Mouse (Mus musculus): Measurements from ENCODE around the gene Creb5. TPM values are rescaled to one million over a fixed set of nuclear protein-coding genes. Genes with fewer than 3 reads are reported as not detected.

Gene Creb5
- polyA plus RNA-seq, 1 experiment from 2014 or later = 45.8 TPM

DNA sequence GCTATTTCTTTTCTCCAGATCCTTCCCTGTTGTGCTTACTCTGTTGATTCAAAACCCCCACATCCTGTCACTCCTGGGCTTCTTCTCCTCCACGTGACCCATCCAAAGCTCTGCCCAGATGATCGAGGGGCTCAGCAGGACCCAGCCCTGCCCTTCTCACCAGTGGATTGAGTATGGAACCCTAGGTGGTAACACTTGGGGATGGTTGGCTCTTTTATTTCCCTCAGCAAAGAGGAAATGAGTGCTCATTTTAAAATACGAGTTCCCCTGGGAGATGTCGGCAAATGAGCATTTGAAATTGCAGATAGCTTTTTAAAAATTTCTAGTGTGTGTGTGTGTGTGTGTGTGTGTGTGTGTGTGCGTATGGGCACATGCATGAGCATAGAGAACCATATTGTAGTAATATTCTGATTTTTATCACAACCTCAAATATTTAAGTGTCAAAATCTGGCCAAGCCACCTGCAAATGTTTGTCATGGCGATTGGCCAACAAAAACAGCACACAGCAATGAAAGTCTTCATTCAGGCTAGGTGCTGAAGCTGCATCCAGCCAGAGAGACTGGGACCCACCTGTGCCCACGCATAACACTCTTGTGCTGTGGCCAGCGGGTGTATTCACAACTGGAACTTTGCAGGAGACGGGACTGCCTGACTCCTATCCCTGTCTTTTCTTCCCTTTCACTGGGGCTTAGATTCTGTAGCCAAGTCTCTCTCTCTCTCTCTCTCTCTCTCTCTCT is 162.5 kb downstream of the Creb5 start:
- ATAC-seq (ENCODE audit: insufficient number of reproducible peaks, low FRiP score, low TSS enrichment, low read depth) = peak; percentile 55; the same call in 1 of the 2 replicates
- peaks cover 47% of the 10 kb centered on the region for H3K4me1 ChIP-seq

DNA sequence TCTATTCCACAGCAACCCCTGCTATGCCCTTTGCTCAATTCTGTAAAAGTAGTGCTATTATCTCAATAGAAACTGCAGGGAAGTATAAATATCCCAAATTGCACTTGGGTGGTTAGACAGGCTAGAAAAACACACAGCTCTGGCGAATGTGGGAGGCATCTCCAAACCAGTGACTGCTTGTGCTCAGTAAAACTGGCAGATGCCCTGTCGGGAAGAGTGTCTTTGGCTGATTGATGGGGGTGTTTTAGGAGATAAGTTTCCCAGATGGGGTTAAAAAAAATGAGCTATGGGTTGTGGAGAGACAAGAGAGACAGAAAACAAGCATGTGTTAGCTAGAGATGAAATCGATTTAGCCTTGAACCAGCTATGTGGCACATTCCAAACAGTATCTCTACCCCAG is 163.4 kb downstream of the Creb5 start:
- no peak overlapping the region for H3K27ac ChIP-seq
- peaks cover 55% of the 10 kb centered on the region for H3K4me1 ChIP-seq
- 23% methylated on average over 3 of the region's 3 CpGs for WGBS

More for the DNA sequence above, 162.5 kb downstream of the Creb5 start:
- H3K9me3 ChIP-seq = no peaks in the 10 kb centered on the region
- H3K27ac ChIP-seq = peak overlapping the region; percentile 63
- peaks cover 3% of the 10 kb centered on the region; the same call in 1 of the 2 replicates for H3K36me3 ChIP-seq
- no peaks in the 10 kb centered on the region for H3K27me3 ChIP-seq
- 21% methylated on average over 9 of the region's 9 CpGs for WGBS
- H3K4me2 ChIP-seq = no peak overlapping the region
- no peak overlapping the region for H3K9ac ChIP-seq
- no peak overlapping the region for H3K4me3 ChIP-seq

DNA sequence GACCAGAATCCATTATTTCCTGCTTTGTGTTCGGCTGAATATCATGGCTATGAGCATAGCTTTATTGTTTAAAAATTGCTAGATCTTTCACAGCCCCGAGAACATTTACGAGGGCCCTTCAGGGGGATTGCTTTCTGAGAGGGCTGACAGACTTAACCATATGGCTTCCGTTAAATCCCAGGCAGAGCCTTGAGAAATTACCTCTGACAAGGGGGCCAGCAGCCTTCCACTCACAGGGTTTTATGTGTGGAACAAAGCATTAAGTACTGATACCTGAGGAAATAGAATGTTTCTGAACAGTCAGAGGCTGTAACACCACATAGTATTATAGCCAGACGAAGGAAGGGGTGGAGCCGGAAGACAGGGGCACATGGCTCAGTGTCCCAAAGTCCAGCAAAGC is 165.2 kb downstream of the Creb5 start:
- H3K4me2 ChIP-seq = peak overlapping the region; percentile 14; the same call in 1 of the 2 replicates
- H3K27ac ChIP-seq = peak overlapping the region; percentile 54; the same call in 1 of the 2 replicates
- H3K9me3 ChIP-seq = no peaks in the 10 kb centered on the region
- 14% methylated on average over 6 of the region's 6 CpGs for WGBS
- H3K4me3 ChIP-seq = no peak overlapping the region
- H3K9ac ChIP-seq = no peak overlapping the region
- no peak for ATAC-seq (ENCODE audit: insufficient number of reproducible peaks, low FRiP score, low TSS enrichment, low read depth)
- H3K4me1 ChIP-seq = peaks cover 55% of the 10 kb centered on the region
- H3K27me3 ChIP-seq = no peaks in the 10 kb centered on the region
- H3K36me3 ChIP-seq = peaks cover 3% of the 10 kb centered on the region; the same call in 1 of the 2 replicates

More for the DNA sequence above, 163.4 kb downstream of the Creb5 start:
- H3K36me3 ChIP-seq = peaks cover 3% of the 10 kb centered on the region; the same call in 1 of the 2 replicates
- no peak overlapping the region for H3K9ac ChIP-seq
- H3K4me3 ChIP-seq = no peak overlapping the region
- H3K27me3 ChIP-seq = no peaks in the 10 kb centered on the region
- H3K4me2 ChIP-seq = no peak overlapping the region
- no peak for ATAC-seq (ENCODE audit: insufficient number of reproducible peaks, low FRiP score, low TSS enrichment, low read depth)
- H3K9me3 ChIP-seq = no peaks in the 10 kb centered on the region

DNA sequence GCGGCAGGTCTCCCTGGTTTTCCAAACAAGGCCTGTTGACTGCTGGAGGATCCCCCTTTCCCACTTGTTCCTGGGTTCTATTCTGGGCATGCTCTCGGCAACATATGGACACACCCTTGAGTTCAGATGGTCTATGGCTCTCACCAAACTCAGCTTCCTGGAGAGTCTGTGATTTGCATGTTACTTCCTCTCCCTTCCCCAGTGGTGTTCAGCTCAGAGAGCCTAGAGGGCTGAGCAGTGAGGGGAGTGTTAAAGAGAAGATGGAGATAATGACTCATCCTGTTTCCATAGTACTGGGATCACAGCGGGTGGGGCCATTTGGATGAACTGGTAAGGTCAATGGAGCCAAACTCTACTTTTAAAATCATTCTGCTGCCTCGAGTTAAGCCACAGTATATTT is 168.4 kb downstream of the Creb5 start:
- Histone ChIP-seq H3K9me3 (no peaks in the 10 kb centered on the region), H3K27me3 (no peaks in the 10 kb centered on the region), H3K36me3 (no peaks in the 10 kb centered on the region; the same call in 1 of the 2 replicates), H3K9ac (no peak overlapping the region), H3K4me2 (no peak overlapping the region), H3K4me1 (peaks cover 46% of the 10 kb centered on the region), H3K4me3 (no peak overlapping the region), H3K27ac (peak overlapping the region; percentile 13; the same call in 1 of the 2 replicates)
- 51% methylated on average over 4 of the region's 4 CpGs for WGBS
- no peak for ATAC-seq (ENCODE audit: insufficient number of reproducible peaks, low FRiP score, low TSS enrichment, low read depth)

DNA sequence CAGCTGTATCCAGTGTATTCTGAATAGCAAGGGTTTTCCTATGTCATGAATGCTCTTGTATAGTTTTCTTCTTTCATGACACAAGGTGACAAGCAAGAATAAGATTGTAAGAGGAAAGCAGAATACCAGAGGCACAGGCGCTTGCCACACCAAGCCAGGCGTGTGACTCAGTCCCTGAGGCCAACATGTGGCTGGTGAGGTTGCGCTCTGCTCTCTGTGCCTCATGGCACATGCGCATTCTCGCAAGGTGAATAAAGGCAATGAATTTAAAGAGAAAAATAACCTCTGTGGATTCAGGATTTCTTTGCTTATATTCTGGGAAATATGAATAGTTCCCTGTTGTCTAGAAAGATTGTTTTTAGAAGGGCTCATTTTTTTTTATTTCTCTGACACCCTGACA is 169.0 kb downstream of the Creb5 start:
- no peak overlapping the region for H3K4me3 ChIP-seq
- no peaks in the 10 kb centered on the region for H3K27me3 ChIP-seq
- ATAC-seq (ENCODE audit: insufficient number of reproducible peaks, low FRiP score, low TSS enrichment, low read depth) = no peak
- no peaks in the 10 kb centered on the region for H3K9me3 ChIP-seq
- no peak overlapping the region for H3K9ac ChIP-seq
- 55% methylated on average over 5 of the region's 5 CpGs for WGBS
- H3K4me2 ChIP-seq = no peak overlapping the region
- H3K27ac ChIP-seq = no peak overlapping the region
- H3K4me1 ChIP-seq = peaks cover 46% of the 10 kb centered on the region
- no peaks in the 10 kb centered on the region; the same call in 1 of the 2 replicates for H3K36me3 ChIP-seq

DNA sequence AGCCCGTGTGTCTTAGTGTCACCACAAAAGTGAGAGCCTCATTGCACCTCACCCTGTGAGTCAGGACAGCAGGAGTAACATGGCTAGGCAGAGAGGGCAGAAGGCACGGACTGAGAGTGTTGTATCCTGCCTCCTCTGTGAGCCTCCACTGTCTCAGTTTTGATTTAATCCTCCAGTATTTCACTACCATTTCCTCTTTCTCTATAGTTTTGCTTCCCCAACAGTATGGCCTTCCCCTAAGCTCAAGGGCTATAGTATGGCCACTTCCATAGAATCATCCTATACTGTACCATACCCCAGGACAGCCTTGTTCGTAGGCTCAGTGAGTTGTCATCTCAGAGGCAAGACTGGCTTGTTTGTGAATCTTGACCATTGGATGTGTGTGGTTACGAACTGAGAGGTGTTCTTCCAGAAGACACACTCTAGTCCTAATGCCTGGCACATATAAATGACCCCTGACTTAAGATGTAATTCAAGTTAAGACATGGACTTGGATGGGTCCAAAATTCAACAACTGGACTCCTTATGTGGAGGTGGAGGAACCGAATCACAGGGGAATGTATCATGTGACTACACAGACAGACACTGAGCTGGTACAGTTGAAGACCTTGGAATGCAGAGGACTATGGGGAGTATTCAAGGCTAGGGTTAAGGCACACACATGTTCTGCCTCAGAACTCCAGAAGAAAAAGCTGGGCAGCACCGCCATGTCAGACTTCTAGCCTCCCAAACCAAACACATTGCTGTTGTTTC is 173.1 kb downstream of the Creb5 start:
- 80% methylated on average over 6 of the region's 6 CpGs for WGBS
- Histone ChIP-seq H3K4me3 (no peak overlapping the region), H3K4me2 (no peak overlapping the region), H3K36me3 (no peaks in the 10 kb centered on the region), H3K27ac (peak overlapping the region; percentile 74), H3K9ac (no peak overlapping the region), H3K9me3 (no peaks in the 10 kb centered on the region), H3K27me3 (no peaks in the 10 kb centered on the region), H3K4me1 (peaks cover 47% of the 10 kb centered on the region)
- ATAC-seq (ENCODE audit: insufficient number of reproducible peaks, low FRiP score, low TSS enrichment, low read depth) = no peak

DNA sequence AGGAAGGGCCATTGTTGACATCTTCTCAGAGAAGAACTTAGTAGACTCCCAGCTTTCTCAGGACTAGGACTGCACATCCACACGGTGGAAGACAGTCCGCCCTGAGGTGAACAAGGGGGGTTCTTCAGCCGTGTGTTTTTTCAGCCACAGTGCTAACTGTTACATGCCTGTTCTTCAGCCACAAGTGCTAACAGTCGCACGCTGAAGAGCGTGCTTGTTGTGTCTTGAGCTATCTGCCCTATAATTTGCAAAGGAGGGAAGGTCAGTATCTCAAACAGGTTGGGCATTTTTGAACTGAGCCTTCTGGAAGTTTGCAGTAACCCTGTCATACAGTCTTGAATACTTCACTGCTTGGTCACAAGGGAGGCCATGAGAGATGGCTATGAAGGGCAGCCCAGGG is 174.0 kb downstream of the Creb5 start:
- 67% methylated on average over 6 of the region's 6 CpGs for WGBS
- Histone ChIP-seq H3K9me3 (no peaks in the 10 kb centered on the region), H3K4me1 (peaks cover 43% of the 10 kb centered on the region)

DNA sequence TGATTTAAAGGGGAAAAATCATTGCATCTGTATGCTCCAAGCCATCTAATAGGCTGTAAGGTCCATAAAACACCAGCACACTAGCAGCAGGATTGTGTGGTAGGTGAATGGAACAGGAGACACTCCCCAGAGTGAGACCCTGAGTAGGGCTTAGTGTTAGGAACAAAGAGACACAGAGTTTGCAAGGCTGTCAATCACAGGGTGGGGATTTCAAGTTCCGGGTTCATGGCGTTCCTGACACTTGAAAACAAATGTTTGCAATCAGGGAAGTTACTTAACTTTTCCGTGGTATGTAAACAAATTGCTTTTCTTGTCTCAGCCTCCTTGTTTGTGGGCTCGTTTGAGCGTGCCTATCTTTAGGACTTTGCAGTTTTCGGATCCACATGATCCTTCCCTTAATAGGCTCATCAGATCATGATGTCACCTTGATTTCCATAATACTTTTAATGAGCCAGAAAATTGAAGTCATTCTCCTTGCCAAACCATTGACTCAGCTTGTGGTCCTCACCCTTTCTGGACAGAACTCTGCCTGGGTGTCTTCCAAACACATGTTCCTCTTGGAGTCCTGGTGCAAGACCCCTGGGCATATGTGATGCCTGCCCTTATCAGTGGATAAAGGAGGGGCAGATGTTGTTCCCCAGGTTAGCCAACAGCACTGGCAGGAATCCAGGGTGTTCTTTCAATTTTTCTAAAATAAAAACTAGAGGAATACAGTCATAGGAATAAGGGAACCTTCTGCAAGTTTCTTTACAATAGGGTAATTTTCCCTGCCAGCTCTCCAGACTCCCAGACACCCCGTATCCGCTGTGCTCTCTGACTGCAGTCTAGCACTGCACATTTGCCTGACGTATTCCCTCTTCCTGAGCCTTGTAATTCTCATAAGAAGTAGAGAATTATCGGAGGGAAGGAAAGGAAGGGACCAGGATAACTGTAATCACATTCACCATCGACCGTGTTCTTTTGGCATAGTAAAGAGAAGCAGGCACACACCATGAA is 175.0 kb downstream of the Creb5 start:
- 32% methylated on average over 12 of the region's 12 CpGs for WGBS
- no peak overlapping the region for H3K9ac ChIP-seq
- H3K36me3 ChIP-seq = no peaks in the 10 kb centered on the region
- H3K9me3 ChIP-seq = no peaks in the 10 kb centered on the region
- H3K4me3 ChIP-seq = no peak overlapping the region
- no peaks in the 10 kb centered on the region for H3K27me3 ChIP-seq
- ATAC-seq (ENCODE audit: insufficient number of reproducible peaks, low FRiP score, low TSS enrichment, low read depth) = no peak
- H3K4me2 ChIP-seq = no peak overlapping the region
- peak overlapping the region; percentile 74 for H3K27ac ChIP-seq
- H3K4me1 ChIP-seq = peaks cover 43% of the 10 kb centered on the region

More for the DNA sequence above, 174.0 kb downstream of the Creb5 start:
- Histone ChIP-seq H3K4me2 (no peak overlapping the region), H3K4me3 (no peak overlapping the region), H3K27ac (peak overlapping the region; percentile 74), H3K27me3 (no peaks in the 10 kb centered on the region), H3K36me3 (no peaks in the 10 kb centered on the region), H3K9ac (no peak overlapping the region)
- ATAC-seq (ENCODE audit: insufficient number of reproducible peaks, low FRiP score, low TSS enrichment, low read depth) = no peak

DNA sequence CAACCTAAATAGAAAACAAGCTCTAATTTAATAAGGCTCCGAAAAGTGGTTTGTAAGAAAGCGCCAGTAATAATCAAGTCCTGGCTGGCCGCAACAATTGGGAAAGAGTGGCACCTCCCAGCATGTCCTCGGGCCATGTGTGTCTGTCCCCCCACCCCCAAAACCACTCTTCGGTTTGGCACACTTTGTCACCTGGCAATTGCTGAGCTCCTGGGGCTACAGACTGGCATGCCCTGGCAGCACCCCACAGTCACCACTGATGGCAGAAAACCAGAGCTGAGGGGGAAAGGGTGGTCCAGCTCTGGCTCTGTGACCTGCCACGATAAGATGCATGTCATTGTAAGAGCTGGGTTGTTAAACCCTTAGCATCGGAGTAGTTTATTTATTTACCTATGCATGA is 175.7 kb downstream of the Creb5 start:
- peak overlapping the region; percentile 74 for H3K27ac ChIP-seq
- no peaks in the 10 kb centered on the region for H3K9me3 ChIP-seq
- no peak for ATAC-seq (ENCODE audit: insufficient number of reproducible peaks, low FRiP score, low TSS enrichment, low read depth)
- H3K4me3 ChIP-seq = no peak overlapping the region
- 37% methylated on average over 7 of the region's 7 CpGs for WGBS
- H3K4me2 ChIP-seq = peak overlapping the region; percentile 17; the same call in 1 of the 2 replicates
- H3K27me3 ChIP-seq = no peaks in the 10 kb centered on the region
- peaks cover 43% of the 10 kb centered on the region for H3K4me1 ChIP-seq
- H3K36me3 ChIP-seq = no peaks in the 10 kb centered on the region
- no peak overlapping the region for H3K9ac ChIP-seq

DNA sequence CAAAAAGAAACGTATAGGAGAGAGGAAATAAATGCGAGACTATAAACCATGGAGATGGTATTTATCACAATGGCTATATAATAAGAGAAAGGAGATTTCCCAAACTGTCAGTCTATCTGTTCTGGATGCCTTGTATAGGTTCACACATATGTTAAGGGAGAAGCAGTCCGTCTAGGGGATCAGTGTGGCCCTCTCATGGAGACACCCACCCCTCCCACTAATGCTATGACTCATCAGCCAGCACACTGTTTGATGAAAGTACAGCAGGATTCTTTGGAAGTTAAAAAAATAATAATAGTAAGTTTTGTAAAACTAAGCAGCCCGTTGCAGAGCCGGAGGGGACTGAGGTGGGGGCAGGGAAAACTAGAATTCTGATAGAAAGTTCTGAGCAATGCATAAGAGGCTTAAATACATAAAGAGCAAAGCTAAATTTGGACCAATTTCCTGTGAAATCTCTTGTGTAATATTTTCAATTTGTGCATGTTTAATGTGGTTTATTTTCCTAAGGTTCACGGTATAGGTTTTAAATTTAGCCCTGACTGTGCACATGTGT is 176.3 kb downstream of the Creb5 start:
- Histone ChIP-seq H3K36me3 (no peaks in the 10 kb centered on the region), H3K27ac (peak overlapping the region; percentile 74), H3K9me3 (no peaks in the 10 kb centered on the region), H3K4me3 (no peak overlapping the region), H3K4me1 (peaks cover 43% of the 10 kb centered on the region), H3K4me2 (no peak overlapping the region), H3K27me3 (no peaks in the 10 kb centered on the region), H3K9ac (no peak overlapping the region)
- ATAC-seq (ENCODE audit: insufficient number of reproducible peaks, low FRiP score, low TSS enrichment, low read depth) = no peak
- 36% methylated on average over 6 of the region's 6 CpGs for WGBS

DNA sequence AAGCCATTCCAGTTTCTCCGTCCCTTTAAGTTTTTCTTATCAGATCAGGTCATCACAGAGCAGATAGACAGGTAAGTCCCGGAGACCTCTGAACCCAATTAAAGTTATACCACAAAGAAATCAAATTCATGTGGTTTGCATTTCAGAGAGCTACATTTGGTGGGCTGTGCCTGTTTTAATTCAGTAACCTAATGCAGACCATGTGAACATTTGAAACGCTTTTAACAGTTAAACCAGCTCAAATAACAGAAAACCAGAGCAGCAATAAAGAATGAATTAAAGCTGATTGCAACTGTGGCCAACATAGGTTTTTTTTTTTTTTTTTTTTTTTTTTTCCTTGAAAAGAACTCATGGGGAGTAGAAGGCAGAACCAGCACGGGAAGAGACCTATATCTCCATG is 182.1 kb downstream of the Creb5 start:
- no peaks in the 10 kb centered on the region for H3K9me3 ChIP-seq
- H3K9ac ChIP-seq = no peak overlapping the region
- peaks cover 30% of the 10 kb centered on the region for H3K4me1 ChIP-seq
- 21% methylated on average over 4 of the region's 4 CpGs for WGBS
- no peaks in the 10 kb centered on the region for H3K36me3 ChIP-seq
- H3K4me2 ChIP-seq = no peak overlapping the region
- no peak for ATAC-seq (ENCODE audit: insufficient number of reproducible peaks, low FRiP score, low TSS enrichment, low read depth)
- no peak overlapping the region for H3K4me3 ChIP-seq
- H3K27ac ChIP-seq = no peak overlapping the region
- H3K27me3 ChIP-seq = no peaks in the 10 kb centered on the region

Measured in limb, embryonic 15.5 days (tissue).